Mouse (Mus musculus) olfactory bulb, adult 2 months (tissue): ENCODE measurements around the gene Hjurp.

Experiments
- CTCF ChIP-seq: fragments of 200-500 bp; IDR thresholded peaks from 2 replicates; pipeline ENCODE4 v1.5.1; 2012; ENCODE audit warnings: low read depth, mild to moderate bottlenecking, low read length, moderate library complexity; ENCODE audit not compliant: insufficient read depth
- POLR2A ChIP-seq: fragments of 200-500 bp; IDR thresholded peaks from 2 replicates; pipeline ENCODE4 v1.6.1; 2012; ENCODE audit warnings: mild to moderate bottlenecking, low read depth, low read length, moderate library complexity; ENCODE audit not compliant: insufficient read depth

GRCm38 (mm10) chr1:88248658-88249057, 28.8 kb downstream of the Hjurp start:
- no peak for TF ChIP-seq CTCF
- no peak for TF ChIP-seq POLR2A
